Mouse (Mus musculus) liver, embryonic 14.5 days (tissue): ENCODE results near the gene Smc6.

Experiments
- CTCF ChIP-seq: IDR thresholded peaks from 2 replicates; pipeline ENCODE4 v1.5.1; 2016; ENCODE audit warnings: antibody characterized with exemption, low read depth, control low read depth
- EP300 ChIP-seq: IDR thresholded peaks from 2 replicates; pipeline ENCODE4 v1.6.1; 2016; ENCODE audit warnings: antibody characterized with exemption, low read depth

DNA sequence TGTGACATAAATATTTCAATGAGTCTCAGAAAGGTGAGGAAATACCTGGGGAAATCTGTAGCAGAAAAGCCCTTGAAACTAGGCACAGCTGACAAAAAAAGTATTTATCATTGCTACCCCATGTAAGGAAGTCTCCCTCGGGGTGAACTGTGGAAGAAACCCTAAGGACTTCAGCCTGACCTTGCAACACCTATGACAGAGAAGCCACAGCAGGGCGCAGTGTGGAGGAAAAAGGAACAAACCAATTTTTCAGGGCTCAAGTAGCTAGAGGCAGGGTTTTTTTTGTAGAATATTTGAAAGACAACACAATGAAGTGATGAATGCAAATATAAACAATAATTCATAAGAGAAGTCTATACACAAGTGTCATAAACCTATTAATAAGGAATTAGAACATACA, 29.7 kb upstream of the Smc6 start:
- TF ChIP-seq CTCF, result no peak
- TF ChIP-seq EP300, result no peak
